Mouse (Mus musculus) heart, postnatal 36 days (tissue): ENCODE measurements around the gene Zbtb41. TPM values are rescaled to one million over a fixed set of nuclear protein-coding genes. Genes with fewer than 3 reads are reported as not detected.

ENCODE experiments used
- DNase-seq, 2 experiments: peaks; one replicate each; pipeline ENCODE4 v3.0.0; 2021 to 2022
- intact Hi-C: fragments of 180-260 bp; cut with DNase I; formaldehyde crosslinking; loops from one replicate; pipeline ENCODE4 v1.15.1; 2025
- total RNA-seq, 2 experiments: library from RNA; stranded (reverse); gene quantifications; 2 replicates each; pipeline ENCODE4 v1.2.3; 2021

Zbtb41 gene
- total RNA-seq, 2 experiments from 2014 or later: 22.6 to 23.0 TPM

- intact Hi-C loops: no loop called here
Observed at GRCm38 (mm10) chr1:139465936-139466335, 43.8 kb downstream of the Zbtb41 start.

DNA sequence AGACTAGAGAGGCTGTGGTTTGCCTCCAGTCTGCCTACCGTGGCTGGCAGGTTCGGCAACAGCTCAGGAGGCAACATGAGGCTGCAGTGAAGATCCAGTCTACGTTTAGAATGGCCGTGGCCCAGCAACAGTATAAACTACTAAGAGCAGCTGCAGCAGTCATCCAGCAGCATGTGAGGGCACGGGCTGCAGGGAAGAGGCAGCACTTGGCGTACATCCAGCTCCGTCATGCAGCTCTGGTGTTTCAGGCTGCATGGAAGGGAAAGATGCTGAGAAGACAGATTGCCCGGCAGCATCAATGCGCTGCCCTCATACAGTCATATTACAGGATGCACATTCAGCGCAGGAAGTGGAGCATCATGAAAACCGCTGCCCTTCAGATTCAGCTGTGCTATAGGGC is 56.8 kb downstream of the Zbtb41 start:
- no peak for DNase-seq
- intact Hi-C loops: no loop called here

More at GRCm38 (mm10) chr1:139465936-139466335, 43.8 kb downstream of the Zbtb41 start:
- DNase-seq: no peak

GRCm38 (mm10) chr1:139480246-139480645 is 58.2 kb downstream of the Zbtb41 start:
- DNase-seq: no peak
- intact Hi-C loops: no loop called here

- intact Hi-C loops: no loop called here
- no peak for DNase-seq
Observed at GRCm38 (mm10) chr1:139481146-139481545, 59.1 kb downstream of the Zbtb41 start.

- intact Hi-C loops: no loop called here
- DNase-seq: no peak
Observed at GRCm38 (mm10) chr1:139494630-139495029, 72.5 kb downstream of the Zbtb41 start.

DNA sequence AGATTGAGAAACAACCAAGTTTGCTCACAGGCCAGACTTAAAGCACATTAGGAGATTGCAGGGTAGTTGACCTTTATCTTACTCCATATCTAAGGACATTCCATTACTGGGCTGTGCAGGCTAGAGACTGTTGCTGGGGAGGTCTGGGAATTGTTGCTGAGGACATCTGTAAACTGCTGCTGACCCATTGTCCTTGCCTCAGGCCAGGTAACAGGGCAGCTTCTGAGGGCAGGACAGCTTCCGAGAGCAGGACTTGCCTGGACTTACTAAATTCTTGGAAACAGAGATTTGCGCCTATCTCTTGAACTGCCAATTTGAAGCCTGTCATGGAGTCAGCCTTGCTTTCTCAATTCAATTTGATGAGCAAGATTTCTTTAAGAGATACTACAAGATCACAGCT is 73.3 kb downstream of the Zbtb41 start:
- intact Hi-C loops: no loop called here
- no peak for DNase-seq

DNA sequence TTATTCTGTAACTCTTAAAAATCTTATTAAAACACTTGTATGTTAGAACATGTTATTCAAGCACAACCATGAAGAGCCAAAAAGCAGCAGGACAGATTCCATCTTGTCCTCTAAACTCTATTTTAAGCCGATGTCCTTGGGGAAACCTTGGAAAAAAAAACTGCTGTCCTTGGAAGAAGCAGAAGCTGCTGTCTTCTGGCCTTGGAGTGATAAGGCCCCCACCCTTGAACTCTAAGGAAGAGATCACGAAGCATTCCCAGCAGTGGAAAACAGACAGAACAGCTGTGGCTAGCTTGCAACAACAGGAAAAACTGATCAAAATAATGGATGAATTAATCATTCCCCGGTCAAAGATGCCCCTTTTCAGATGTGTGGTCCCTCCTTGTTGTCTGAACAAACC is 74.1 kb downstream of the Zbtb41 start:
- intact Hi-C loops: no loop called here
- no peak for DNase-seq

DNA sequence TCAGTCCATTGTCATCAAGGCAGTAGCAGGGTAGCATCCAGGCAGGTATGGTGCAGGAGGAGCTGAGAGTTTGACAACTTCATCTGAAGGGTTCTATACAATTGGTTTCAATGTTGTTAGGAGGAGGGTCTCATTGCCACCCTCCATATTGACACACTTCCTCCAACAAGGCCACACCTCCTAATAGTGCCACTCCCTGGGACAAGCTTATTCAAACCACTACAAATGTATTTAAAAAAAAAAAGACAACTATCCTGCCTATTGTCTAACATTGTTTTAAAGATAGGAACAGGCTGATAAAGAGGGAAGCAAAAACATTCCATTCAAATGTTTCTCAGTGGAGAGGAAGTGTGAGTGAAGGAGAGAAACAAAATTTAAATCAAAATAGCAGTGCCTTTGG is 77.7 kb downstream of the Zbtb41 start:
- no peak for DNase-seq
- intact Hi-C loops: no loop called here

- intact Hi-C loops: no loop called here
Observed at GRCm38 (mm10) chr1:139501258-139501752, 79.2 kb downstream of the Zbtb41 start, which contains the start of gene F13b. Gene F13b (plus strand): TSS chr1:139501702.

More at GRCm38 (mm10) chr1:139501258-139501752, 79.2 kb downstream of the Zbtb41 start, which contains the start of gene F13b:
- DNase-seq: no peak

Other genes starting within 250 kb of the Zbtb41 start
- under 1 TPM; 0.30 to 0.36 TPM for gene Crb1, start 45.2 kb upstream of the Zbtb41 start, total RNA-seq
- under 1 TPM; 0.81 to 0.86 TPM for gene Aspm, start 32.5 kb downstream of the Zbtb41 start, total RNA-seq
- not detected for gene F13b, start 79.4 kb downstream of the Zbtb41 start, total RNA-seq
- gene Cfhr1, start 138.0 kb downstream of the Zbtb41 start, total RNA-seq: not detected